Mouse (Mus musculus) adrenal gland, postnatal 14 days (tissue): ENCODE measurements around the gene Dppa3. TPM values are rescaled to one million over a fixed set of nuclear protein-coding genes. Genes with fewer than 3 reads are reported as not detected.
A peak's percentile ranks its signal among the peaks of the same experiment; 100 is the strongest.
"Not testable (repeated sequence)": the region's sequence is repeated elsewhere in the genome, so short reads cannot be mapped to it uniquely, and the experiment has no call there.

ENCODE experiments used
- DNase-seq: peaks from one replicate; pipeline ENCODE4 v3.0.0; 2021; ENCODE audit warnings: mixed read lengths
- total RNA-seq: library from RNA; stranded (reverse); gene quantifications from 2 replicates; pipeline ENCODE4 v1.2.3, GENCODE M21; 2021

Dppa3 gene
- total RNA-seq, 1 experiment from 2014 or later = not detected

GRCm38 (mm10) chr6:122612426-122612825, 13.8 kb upstream of the Dppa3 start:
- no peak for DNase-seq

DNA sequence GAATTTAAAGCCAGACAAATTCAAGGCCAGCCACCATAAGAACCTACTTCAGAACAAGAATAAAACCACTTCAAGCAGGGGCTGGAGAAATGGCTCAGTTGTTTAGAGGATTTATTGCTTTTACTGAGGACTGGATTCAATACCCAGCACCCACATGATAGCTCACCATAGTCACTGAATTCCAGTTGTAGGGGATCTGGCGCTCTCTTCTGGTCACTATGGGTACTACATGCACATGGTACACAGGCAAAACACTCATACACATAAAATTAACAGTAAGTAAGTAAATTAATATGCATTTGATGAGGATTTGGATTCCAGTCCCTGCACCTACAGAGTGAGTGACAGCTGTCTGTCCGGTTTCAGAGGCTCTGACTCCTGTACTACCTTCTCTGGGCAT, 12.2 kb upstream of the Dppa3 start:
- DNase-seq = peak; percentile 37

- DNase-seq = no peak
These were observed 10.2 kb upstream of the Dppa3 start for GRCm38 (mm10) chr6:122616022-122616421.

DNA sequence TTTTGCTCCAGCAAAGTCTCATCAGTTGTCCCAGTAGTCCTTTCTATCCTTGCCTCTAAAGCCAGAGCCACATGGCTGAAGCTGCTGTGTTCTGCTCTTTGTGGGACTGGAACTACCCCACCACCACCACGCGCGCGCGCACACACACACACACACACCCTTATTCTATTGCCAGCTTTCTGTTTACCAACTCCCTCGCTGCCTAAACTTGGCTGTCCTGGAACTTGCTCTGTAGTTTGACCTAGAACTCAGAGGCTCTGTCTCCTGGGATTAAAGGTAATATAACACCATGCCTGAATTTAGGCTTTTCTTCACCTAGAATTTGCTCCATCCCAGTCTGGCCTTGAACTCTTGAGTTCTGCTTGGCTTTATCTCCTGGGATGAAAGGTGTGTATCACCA, 5.1 kb upstream of the Dppa3 start:
- DNase-seq = no peak

GRCm38 (mm10) chr6:122624480-122624879, 1.7 kb upstream of the Dppa3 start:
- DNase-seq = no peak

DNA sequence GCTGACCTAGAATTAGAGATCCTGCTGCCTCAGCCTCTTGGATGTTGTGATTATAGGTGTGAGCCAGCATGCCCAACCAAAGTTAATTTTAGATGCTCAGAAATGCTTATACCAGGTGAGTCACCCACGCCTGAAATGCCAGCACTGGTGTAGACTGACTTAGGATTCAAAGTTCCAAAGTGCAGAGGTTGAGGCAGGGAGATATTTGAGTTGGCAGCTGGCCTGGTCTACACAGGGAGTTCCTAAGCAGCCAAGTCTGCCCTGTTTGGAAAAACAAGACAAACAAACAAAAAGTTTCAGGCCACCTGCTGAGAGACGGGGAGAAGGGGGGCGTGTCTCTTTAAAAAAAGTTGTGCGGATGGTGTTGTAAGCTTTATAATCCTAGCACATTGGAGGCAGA, 1.1 kb upstream of the Dppa3 start:
- DNase-seq = no peak

DNA sequence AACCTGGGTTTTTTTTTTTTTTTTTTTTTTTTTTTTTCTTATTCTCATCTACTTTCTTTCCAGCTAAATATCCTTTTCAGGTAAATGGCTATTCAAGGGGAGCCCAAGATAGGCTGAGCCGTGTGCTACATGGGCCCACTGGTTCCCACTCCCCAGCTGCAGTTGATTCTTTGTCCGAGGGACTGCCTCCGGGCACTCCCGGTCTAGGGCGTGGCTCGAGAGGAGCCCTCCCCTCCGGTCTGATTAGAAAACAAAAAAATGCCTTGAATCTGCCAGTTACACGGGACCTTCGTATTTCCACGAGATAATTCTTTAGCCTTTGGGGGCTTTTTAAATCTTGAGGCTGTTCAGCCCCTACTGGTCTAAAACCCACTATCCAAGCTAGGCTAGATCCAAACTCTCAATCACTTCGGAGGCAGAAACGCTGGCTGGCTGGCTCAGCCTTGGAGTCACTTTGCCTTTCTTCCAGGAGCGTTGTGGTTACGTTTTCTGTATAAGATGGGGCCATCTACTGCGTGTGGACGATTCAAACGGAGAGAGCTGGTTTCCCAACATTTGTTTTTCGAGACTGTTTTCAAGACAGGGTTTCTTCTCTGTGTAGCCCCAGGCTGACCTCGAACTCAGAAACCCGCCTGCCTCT, 1.4 kb downstream of the Dppa3 start:
- no peak for DNase-seq

- DNase-seq = peak; percentile 34
These were observed 7.2 kb downstream of the Dppa3 start for GRCm38 (mm10) chr6:122633411-122633810.

DNA sequence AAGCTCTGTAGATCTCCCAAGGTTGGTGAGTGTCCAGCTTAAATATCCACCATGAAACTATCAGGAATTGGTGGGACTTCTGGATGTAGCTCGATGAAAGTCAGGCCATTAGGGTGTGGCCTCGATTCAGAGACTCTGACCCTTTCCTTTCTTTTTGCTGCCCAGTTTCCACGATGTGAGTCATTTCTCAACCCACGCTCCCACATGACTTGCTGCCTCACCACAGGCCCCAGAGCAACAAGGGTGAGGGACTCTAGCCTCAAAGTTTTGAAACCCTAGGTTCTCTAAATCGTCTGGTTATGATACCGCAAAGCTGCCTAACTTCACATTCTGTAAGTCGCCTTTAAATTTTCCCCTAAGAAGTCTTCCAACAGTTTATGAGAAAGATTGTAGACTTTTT, 9.1 kb downstream of the Dppa3 start:
- no peak for DNase-seq

- no peak for DNase-seq
These were observed 10.5 kb downstream of the Dppa3 start for GRCm38 (mm10) chr6:122636666-122637065.

DNA sequence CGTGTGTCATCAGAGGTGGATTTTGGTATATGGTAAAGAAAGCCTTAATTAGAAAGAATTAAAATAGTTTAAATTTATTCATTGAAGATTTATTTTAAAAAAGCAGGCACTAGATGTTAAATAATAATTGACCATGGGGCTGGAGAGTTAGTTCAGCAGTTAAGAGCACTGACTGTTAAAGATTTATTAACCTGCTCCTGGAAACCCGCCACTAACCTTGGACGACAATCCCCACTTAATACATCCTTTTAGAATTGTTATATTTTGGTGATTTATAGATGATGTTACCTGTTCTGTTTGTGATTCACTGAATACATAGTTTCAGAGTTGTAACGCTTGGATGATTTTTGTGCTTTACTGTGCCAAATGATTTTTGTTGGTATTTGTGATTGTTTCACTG, 11.4 kb downstream of the Dppa3 start:
- DNase-seq = not testable (repeated sequence)

DNA sequence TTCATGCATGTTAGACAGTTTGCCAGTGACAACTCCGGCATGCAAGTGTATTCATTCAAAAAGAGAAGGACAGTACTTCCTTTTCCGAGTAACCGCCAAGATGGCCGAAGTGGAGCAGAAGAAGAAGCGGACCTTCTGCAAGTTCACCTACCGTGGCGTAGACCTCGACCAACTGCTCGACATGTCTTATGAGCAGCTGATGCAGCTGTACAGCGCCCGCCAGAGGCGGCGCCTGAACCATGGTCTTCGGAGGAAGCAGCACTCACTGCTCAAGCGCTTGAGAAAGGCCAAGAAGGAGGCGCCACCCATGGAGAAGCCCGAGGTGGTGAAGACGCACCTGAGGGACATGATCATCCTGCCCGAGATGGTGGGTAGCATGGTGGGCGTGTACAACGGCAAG, 18.0 kb downstream of the Dppa3 start:
- DNase-seq = not testable (repeated sequence)

- no peak for DNase-seq
These were observed 23.7 kb downstream of the Dppa3 start for GRCm38 (mm10) chr6:122649903-122650302.

DNA sequence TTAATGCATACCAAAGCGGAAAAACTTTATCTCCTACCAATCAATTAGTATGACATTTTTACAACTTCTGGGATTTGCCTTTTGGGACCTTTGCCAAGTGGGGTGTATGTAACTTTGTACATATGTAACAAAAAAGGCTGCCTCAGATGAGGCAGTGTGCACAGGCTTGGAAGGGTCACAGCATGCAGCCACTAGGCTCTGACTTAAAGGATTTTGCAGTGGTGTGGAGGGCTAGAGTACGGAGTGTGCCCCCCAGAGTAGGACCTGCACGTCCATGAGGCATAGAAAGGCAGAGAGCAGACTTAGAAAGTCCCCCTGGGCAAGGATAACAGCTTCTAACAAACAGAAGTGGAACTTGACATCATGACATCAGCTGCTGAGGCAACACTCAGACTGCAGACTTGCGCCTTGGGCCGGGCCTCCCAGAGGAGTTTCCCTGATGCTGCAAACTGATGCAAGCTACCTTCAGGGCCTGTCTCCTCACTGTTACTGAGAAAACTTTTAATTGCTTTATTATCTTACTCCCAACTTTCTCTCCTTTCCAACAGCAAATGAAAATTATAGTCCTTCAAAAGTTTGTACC, 24.3 kb downstream of the Dppa3 start:
- DNase-seq = no peak

DNA sequence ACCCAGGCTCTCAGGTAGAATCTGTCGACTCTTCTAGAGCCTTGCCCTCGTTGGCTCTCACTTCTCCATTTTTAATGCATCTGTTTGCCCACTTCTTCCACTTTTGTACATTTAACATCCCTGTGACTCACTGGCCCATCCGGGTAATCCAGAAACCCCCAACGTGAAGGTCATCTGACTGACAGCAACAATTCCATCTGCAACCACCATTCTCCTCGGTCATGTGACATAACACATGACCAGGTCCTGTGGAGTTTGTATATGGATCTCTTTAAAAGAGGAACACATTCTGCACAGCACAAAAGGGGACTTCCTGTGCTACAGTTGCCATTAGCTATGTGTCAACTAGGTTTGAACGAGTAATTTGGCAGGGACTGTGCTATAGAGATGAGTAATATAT, 28.1 kb downstream of the Dppa3 start:
- DNase-seq = no peak

DNA sequence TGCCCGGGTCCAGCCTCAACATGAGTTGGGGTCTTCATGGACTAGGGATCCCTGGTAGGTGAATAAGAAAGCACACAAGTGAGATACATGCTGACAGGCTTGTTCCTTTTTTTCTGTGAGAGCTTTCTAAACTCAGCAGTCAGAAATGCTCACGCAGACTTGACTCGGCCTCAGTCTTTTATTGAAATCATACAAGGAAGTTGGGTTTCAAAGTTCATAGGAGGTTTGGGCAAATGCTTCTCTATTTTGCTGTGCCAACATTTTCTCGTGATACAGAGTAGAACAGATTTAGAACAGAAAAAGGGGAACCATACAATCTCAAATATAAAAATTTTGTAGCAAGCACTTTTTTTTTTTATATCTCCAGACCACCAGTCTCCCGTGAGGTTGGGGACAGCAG, 31.4 kb downstream of the Dppa3 start:
- no peak for DNase-seq

- peak; percentile 59 for DNase-seq
These were observed 33.4 kb downstream of the Dppa3 start for GRCm38 (mm10) chr6:122659567-122659966.

DNA sequence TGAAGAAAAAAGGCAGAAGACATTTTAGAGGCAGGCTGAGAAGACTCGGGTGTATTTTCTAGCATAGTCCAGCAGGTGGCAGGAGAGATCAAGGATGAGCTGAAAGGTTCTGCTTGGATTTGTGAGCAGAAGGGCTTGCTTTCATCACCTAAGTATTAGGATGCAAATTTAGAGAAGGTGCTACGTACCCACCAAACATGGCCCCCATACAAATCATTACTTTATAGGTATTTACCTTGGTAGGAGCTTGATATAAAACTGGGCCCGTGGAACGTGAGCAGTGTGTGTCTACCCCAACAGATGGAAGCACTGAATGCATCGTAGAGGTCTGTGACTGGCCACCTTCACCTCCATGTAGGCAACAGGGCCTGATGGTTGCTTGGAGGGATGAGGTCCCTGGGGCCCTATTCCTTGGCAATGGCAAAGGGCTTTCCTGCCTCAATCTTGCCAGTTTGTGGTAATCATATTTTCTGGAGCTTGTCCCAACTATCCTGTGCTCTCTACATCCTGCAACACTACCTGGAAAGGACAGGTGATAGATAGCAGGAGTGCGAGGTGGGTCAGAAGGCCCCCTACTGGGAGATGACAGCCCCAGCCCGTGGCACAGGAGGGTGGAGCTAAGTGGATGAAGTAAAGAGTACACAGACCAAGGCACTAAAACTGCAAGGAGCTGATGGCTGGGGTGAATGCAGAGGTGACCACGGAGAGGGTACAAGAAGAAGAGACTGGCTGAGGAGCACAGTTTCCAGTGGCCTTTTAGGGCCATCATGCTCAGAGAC, 34.6 kb downstream of the Dppa3 start:
- DNase-seq = peak; percentile 54

GRCm38 (mm10) chr6:122662551-122663264, 36.5 kb downstream of the Dppa3 start:
- DNase-seq = peak; percentile 65

DNA sequence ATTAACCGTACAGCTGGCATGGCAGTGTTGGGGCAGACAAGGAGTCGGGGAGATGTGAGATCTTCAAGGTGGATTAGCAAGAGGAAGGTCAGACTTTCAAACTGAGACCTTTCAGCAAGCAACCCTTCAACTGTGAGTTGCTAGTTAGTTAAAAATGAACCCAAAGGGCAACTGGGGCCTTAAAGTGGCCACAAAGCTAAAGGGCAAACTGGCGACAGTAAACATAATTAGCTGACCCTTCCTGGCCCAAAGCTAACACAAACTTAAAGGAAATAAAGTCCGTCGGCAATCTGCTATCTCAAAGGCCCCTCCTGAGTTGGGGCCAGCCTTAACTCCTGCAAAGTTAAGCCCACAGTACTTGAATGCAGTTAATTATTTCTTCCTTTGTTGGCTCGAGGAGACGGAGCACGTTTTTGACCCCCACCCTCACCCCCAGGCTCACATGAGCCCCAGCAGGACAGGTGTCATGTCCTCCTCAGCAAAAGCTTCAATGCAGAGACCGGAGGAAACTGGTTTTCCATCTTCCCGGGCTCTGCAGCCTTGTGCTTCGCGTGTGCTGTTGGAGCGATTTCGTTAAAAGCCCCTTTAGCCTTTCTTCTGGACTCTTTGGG, 37.5 kb downstream of the Dppa3 start:
- no peak for DNase-seq

DNA sequence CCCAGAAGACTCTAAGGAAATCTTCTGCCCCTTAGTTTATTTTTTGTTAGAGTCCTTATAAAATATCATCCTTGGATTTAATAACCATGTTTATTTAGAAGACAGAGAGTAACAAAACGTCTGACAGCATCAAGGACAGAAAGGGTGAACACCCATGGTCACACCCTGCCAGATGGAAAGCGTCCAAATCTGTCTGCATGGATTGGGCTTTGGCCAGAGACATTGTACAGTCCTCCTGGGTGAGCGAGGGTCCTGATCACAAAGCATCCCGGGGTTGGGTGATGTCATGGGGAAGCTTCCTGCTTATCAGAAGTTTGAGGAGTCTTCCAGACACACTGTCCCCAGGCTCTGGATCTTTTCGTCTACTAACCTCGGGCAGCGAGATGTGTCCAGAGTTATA, 39.7 kb downstream of the Dppa3 start:
- DNase-seq = peak; percentile 36

GRCm38 (mm10) chr6:122667715-122668114, 41.5 kb downstream of the Dppa3 start:
- DNase-seq = no peak

DNA sequence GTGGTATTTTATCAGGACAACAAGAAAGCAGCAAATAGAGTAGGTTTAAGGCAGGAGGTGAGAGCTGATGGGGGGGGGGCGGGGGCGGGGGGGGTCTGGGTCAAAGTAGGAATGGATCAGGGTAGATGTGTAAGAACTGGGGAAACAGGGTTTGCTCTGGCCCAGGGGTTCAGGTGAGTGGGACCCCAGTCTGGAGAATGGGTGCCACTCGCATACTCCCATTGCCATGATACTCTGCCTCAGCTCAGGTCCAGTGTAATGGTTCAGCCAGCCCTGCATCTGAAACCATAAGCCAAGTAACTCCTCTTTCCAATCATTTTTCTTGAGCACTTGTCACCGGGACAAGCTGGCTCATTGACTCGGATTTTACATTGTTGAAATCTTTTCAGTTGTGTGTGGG, 42.6 kb downstream of the Dppa3 start:
- DNase-seq = no peak
